Mouse (Mus musculus): ENCODE measurements at regions not wholly inside any gene's neighbourhood (a gene's known extent, or its start where the extent isn't known, plus 50 kb on each side); places are given as distances from the start of the nearest gene placed in this dataset.

- TF ChIP-seq POLR2A (IDR thresholded peaks at IDR 0.05; ENCODE audit: insufficient read depth, low read length) (no peak), CTCF (IDR thresholded peaks at IDR 0.05; ENCODE audit: low read depth, low read length) (no peak)
Measured at GRCm38 (mm10) chr14:67614369-67614768, 1605.4 kb upstream of the Gulo start.

Data from ES-Bruce4 (cell line).